Mouse (Mus musculus) cerebellum, postnatal 36 days (tissue): ENCODE measurements around the gene Dnajb9.
"Not testable (repeated sequence)": the region's sequence is repeated elsewhere in the genome, so short reads cannot be mapped to it uniquely, and the experiment has no call there.

ENCODE experiments used
- DNase-seq, 2 experiments: peaks; one replicate each; pipeline ENCODE4 v3.0.0; 2021 to 2022; ENCODE audit warnings: mixed read lengths in 2 of 2

Gene Dnajb9

DNA sequence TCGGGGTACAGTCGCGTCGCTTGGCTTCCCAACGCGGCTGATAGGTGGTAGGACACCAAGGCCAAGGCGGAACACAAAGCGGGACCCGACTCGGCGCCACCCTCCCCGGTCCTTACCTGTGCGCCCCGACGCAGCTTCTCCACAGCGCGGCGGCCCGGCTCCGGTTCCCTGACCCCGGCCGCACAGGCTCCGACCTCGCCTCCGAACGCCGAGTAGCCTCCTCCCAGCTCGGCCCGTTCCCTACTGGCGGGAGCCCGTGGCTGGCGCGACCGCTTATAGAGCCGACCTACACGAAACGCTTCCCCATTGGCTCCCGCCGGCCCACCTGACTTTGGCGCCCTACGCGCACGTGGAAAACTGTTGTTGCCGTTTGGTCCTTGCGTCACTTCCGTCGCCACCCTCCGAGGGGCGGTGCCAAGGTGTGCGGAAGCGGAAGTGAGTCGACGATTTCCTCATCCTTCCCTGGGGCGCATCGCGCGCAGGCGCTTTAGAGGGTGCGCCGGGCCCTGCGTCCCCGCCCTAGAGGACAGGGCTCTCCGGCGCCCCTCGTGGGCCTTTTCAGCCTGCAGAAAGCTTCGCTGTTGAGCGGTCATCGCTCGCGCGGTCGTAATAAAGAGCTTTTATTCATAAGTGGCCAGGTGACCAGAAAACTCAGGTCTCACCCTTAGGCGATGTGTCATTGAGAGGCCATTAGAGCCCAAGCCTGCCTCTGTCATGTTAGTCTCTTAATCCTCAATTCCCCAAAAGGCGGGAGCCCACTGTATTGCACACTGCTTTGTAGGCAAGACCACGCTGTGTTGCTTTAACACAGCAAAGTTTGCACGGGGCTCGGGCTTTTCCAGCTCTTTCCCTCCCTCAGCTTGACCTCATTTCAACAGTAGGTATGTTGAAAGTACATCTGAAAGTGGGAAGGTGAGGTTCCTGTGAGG lies at the start of gene Dnajb9:
Dnajb9 (minus strand) TSS at position 503 of the 929 bp plus-strand sequence.
- DNase-seq = peak; percentile 100

DNA sequence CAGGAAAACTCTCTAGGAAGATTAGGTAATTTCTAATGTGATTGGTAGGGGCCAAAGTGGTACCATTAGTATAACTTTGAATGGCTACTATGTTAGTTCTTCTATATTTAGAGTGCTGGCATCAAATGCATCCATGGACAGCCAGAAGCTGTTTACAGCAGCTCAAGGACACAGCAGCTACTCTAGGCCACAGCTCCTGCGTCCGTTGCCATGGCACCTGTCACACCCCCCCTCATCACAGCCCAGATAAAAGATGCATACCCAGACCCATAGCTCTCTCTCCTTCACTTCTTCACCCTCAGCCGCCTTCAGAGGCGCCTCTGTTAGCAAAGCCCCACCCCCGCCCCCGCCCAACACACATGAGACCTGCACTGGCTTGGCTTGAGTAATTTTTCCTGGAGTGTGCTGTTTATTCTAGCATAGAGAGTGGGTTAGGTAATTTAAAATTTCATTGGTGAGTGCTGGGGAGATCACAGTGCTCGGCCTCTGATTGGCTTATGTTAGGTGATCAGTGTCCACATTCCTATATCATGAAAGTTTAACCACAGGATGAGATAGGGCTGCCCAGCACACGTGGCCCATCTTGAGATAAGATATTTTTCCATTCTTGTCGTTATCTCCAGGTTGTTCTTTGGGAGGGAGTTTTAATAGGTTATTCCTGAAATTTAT lies 38.3 kb upstream of the Dnajb9 start:
- no peak for DNase-seq

DNA sequence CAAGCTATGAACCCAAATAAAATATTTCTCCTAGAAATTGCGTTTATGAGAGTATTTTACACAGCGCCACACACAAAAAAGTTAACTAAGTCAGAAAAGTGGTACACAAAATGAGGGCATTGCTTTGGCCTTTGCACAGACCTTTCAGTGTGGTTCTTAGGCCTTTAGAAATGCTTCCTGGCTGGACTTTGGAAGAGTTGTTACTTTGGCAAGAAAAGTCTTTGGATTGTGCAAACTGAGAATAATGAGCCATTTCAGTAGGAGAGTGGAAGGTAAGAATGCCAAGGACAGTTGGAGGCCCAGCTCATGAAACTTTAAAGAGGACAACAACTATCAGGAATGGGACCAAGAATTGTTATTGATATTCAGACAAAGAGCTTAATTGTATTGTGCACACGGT lies 35.6 kb upstream of the Dnajb9 start:
- DNase-seq = no peak

DNA sequence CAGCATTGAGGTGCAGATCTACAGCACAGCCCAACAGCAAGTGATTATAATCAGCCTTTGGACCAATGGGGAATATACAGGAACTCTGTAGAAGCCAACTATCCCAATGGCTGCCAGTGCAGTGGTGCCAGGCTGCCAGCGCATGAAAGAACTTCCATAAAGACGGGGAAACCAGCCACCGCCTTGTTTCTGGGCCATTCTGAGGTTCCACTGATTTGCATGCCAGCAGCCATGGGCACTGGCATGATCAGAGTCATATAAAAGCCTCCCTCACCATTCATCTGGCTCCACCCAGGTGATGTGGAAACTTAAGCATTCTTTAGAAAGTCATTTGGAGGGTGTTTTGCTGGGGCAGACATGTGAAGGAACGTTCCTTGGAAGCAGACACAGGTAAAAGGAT lies 32.3 kb upstream of the Dnajb9 start:
- DNase-seq = no peak

DNA sequence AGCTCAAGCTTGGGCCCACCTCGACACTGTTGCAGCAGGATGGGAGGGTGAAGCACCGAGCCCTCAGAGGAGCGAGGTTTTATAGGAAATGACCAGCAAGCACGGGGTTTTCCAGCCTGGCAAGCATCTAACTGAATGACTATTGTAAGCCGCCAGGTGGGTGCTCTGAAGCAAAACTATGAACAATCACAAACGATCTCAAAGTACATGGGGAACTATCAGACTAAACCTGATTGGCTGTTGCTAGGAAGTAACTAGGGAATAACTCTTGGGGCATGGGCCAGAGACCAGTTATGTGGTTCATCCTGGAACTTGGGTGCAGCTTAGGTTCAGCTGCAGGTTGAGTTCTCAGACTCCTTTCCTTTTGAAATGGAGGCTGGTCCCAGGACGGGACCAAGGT lies 31.0 kb upstream of the Dnajb9 start:
- no peak for DNase-seq

DNA sequence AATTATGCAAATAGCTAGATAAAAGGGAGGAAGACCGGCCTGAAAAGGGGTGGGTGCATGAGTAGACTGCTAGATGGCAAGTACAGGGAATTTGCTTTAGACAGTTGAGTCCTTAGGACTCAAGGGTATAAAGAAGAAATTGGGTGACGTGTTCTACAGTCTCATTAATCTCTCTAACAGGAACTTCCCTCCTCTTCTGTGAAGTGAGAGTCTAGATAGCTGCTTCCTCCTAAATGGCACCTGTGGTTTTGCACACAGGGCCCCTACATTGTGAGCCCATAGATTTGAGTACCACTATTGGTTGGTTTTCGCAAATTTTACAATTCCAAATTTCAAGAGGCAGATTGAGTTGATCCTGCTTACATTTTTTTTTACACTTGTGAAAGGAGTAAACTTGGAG lies 14.5 kb upstream of the Dnajb9 start:
- DNase-seq = no peak

DNA sequence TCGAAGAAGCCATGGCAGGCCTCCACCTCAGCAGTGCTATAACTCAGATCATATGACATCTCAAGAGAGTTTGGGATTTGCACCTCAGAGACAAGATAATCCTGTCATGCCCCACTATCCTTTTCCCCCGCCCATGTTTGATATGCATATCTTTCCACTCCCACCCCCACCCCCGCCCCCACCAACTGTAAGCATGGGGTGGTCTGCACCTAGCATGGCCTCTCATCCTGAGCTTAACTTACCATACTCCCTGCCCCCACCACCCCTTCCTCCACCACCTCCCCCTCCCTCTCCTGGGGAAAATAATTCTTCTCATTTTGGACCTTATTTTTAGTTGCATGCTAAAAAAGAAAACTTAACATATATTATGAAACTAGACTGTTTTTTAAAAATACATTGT lies 12.9 kb upstream of the Dnajb9 start:
- no peak for DNase-seq

DNA sequence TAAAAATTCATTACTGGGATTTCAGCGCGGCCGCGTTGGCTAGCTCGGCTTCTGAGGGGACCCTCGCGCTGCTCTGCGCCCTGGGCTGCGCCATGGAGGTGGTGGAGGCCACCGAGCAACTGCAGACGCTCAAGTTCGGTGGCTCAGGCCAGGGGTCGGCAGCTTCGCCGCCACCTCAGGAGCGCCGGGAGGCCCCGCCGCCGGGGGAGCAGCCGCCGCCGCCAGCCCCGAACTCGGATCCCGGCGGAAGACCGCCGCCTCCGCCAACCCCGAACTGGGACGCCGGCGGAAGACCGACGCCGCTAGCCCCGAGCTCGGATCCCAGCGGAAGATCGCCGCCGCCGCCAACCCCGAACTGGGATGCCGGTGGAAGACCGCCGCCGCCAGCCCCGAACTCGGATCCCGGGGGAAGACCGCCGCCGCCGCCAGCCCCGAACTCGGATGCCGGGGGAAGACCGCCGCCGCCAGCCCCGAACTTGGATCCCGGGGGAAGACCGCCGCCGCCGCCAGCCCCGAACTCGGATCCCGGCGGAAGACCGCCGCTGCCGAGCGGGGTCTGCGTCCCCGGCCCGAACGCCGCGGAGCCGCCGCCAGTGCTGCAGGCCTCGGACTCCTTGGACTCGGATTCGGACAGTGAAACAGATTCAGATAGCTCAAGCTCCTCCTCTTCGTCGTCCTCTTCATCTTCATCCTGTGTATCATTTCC lies 11.7 kb upstream of the Dnajb9 start:
- peak; percentile 30 for DNase-seq

DNA sequence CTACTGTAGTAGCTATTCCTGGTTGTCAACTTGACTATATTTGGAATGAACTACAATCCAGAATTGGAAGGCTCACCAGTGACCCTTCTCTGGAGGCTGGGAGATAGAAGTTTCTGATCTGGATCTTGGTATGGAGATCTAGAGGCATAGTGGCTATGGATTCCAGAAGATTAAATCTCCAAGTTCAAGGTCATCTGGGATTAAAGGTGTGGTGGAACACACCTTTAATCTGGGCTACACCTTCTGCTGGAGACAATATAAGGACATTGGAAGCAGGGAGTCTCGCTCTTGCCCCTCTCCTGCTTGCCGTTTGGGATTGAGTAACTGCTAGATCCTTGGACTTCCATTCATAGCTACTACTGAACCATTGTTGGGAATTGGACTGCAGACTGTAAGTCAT lies 10.9 kb upstream of the Dnajb9 start, which contains the start of gene Pnpla8:
Pnpla8 (plus strand) TSS at position 301 of the 400 bp plus-strand sequence.
- DNase-seq = not testable (repeated sequence)

DNA sequence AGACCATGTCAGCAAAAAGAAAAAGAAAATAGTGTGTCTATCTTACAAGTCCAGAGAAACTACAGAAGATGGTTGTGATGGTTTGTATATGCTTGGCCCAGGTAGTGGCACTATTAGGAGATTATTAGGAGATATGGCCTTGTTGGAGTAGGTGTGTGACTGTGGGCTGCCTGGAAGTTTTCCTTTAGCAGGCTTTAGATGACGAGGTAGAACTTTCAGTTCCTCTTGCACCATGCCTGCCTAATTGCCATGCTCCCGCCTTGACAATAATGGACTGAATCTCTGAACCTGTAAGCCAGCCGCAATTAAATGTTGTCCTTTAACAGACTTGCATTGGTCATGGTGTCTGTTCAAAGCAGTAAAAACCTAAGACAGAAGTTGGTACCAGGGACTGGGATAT lies 1.4 kb upstream of the Dnajb9 start:
- DNase-seq = no peak

DNA sequence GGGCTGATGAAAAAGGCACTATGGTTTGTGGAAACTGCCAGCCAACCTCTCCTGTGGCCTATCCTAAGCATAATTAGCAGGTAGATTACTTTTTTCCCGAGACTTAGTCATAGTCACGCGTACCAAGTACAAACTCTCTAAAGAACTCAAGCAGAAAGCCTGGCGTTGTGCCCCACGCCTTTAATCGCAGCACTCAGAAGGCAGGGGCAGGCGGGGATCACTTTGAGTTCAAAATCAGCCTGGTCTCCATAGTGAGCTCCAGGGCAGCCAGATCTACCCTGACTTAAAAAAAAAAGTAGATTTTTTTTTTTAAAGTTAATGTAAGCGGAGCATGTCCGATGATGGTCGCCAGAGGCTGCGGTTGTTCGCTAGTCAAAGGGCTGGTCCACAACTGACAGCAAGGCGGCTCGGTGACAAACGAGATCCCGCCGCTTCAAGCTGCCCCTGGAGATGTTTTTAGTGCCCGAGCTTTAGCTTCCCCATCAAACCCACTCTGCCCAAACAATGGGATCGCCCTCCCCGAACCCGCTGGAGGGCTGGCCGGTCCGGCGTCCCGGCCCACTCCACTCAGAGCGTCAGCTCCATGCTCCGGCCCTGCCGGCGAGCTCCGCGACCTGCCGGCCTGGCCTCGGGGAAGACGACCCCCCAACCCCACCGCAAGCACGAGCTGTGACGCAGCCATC lies 844 bp downstream of the Dnajb9 start:
- DNase-seq = peak; percentile 31 to 32

DNA sequence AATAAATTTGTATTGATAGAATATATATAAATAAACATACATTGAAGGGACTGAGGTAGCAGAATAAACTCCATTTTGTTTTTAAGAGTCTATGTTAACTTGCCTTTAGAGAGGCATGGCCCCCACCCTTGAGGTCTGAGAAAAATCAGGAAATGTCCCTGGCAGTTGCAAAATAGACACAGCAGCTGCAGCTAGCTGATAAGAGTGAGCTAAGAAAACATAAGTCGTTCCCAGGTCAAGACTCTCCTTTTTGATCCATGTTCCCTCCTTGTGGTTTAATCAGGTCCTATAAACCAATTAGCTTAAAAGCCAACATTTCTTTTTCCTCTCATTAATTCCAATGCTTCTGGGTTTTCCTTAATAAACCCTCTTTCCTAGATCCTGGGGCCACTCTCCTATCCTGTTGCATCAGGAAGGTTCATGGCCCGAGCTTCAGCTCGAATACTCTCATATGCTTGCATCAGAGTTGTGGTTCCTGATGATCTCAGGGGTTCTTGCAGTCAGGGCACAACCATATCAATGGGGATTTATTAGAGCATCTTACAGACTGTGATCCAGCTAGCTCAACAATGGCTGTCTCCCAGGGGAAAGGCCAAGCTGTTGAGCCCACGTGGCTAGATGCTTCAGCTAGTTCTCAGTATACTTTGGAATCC lies 12.1 kb downstream of the Dnajb9 start:
- DNase-seq = no peak

DNA sequence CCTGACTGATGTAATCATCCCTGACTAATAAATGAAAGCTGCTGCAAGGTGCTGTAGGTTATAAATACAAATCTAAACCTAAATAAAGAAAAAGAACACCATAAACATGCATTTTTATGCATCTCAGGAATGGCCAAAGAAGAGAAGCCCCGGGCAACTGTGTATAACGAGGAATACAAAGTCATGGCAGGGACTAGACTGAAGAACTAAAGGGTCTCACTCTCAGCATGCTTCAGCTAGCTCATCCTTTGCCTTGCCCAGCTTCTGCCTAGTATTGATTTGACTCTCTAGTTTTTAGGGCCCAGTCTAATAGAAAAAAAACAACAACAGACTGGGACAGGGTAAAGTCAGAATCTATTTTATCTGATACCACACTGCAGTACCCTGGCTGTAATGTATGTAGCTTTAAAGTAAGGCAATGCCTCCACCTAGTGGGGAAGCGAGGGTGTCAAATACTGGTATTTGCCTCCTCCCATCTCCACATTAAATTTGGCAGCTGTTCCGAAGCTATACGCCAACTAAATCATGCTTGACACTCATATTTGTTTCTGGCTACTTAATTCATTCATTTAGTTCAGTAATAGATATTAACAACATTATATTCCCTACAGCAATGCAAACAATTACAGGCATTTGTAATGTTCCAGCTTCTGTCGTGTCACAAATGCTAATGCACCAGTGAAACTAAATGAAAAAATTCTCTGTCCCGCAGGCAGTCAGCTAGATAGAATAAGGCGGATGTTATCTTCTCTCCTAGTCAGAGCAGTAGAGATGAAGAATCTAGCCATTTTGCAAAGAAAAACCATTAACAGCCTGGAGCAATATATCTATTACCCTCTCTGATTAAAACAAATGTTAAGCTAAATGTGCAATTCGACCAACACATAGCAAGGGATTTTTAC lies 28.8 kb downstream of the Dnajb9 start:
- peak; percentile 11 to 33 for DNase-seq

DNA sequence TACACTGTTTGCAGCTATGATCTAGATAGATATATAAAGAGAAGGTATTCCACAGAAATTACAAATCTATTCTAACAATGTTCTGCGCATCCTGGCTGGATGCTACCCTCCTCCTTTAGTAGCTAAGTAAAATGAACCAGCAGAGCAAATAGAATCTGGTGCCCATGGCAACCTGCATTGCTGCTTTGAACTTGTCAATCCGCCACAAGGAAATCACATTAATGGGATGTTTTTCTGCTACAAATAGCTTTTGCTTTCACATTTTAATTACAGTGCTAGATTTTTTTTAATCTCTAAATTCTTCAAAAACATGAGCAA lies 33.1 kb downstream of the Dnajb9 start:
- DNase-seq = no peak

DNA sequence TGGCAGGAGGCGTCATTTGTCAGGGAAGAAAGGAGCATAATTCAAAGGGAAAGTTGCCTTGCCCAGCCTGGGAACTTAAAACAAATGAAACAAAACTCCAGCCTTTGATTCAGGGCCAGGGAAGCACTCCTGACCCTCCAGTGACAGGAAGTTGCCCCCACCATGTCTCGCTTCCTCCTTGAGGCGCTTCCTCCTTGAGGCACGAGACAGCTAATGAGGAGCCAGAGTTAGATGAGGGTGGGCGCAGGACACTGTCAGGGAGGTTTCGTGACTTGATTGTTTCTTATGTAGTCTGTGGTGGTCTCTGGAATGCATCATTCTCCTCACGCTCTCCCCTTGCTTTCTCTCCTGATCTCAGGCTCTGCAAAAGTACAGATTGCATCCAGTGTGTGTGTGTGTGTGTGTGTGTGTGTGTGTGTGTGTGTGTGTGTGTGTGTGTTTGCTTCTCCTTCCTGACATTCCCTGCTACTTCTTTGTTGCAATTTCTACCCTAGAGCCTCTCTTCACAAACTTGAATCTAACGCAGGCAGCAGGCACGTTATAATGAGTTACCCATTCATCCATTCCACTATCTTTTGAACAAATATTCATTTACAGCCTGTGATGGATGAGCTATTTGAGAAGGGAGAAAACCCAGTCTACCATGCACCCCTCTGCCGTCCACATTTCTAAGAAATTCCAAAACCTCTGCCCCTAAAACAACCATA lies 33.6 kb downstream of the Dnajb9 start:
- no peak for DNase-seq

DNA sequence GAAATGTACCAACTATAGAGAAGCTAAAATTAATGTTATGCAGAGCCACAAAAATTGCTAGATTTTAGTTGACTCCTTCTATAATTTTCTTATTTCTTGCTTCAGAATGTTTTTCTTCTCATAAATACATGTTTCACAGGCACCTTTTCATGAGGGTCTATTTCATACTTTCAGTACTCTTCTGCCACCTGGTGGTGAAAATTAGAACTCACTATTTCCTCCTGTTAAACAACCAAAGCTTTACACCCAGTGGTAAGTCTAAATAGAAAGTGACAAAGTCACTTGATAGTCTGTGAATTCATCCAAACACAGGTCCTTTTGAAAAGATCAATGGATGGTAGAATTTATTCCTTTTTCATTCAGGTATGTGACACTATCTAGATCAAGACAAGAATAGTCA lies 43.2 kb downstream of the Dnajb9 start:
- DNase-seq = peak in 1 of 2 experiments; percentile 32

DNA sequence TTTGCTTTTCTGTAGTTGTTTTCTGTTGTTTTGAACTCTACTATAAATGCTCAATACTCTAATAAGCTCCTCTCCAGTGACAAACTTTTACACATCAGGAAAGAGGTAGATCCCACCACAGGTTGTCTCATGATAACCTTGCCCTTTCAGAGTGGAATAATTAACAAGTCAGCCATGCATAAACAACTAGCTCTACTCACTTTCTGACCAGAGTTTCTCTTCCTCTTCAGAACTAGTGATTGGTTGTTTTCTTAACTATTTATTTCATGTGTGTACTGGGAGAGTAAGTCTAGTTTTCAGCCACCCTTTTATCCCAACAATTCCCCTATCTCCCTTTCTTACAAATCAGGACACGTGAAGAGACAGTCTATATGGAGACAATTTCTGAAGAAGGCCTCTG lies 50.8 kb downstream of the Dnajb9 start:
- no peak for DNase-seq
